ENCODE assay signal across 11 mouse cellular contexts in the genomic region with DNA sequence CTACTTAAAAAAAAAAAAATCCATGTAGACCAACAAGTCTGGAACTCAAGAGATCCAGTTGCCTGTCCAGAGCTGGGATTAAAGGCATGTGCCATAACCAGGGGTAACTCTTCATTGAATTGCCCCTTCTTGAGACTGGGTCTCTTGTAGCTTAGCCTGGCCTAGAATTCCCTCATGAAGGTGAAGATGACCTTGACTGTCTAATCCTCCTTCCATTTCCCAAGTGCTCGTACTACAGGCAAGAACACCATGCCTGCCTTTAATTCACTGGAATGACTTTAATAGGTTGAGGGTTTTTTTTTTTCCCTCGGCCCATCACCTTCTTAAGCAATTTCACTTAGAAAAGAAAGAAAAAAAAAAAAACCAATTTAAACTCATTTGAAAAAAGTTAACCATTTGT. TPM values are rescaled to one million over a fixed set of nuclear protein-coding genes. Genes with fewer than 3 reads are reported as not detected.
DNase-seq lines count a peak whose midpoint lies in the region; ATAC-seq and TF ChIP-seq lines count a peak whose summit lies in the region.
"Had no signal": no experiment of that assay in that cellular context is flagged by ENCODE, and none has a peak within 500 bp of the region (broad histone marks: within the 10 kb centered on the region; RNA-seq: fewer than 3 reads in every experiment).

No protein-coding gene starts in this region.

- no peaks in the 10 kb centered on the region for H3K36me3 ChIP-seq in heart, postnatal 0 days (replicated peaks; ENCODE audit: control insufficient read depth, insufficient read depth, low read length)
- no peaks in the 10 kb centered on the region for H3K36me3 ChIP-seq in hindbrain, embryonic 13.5 days
- H3K36me3 ChIP-seq in midbrain, embryonic 12.5 days, result no peaks in the 10 kb centered on the region
- H3K36me3 ChIP-seq: embryonic facial prominence, embryonic 12.5 days had no signal

- no peak overlapping the region for H3K9ac ChIP-seq in heart, postnatal 0 days (replicated peaks; ENCODE audit: low read depth, low read length)
- no peak overlapping the region; the same call in 1 of the 2 replicates for H3K9ac ChIP-seq in hindbrain, embryonic 13.5 days
- H3K9ac ChIP-seq in midbrain, embryonic 12.5 days (replicated peaks), result no peak overlapping the region

- peak overlapping the region; percentile 94 for H3K4me3 ChIP-seq in heart, postnatal 0 days (ENCODE audit: low read depth, low read length)
- no peak overlapping the region for H3K4me3 ChIP-seq in hindbrain, embryonic 13.5 days
- H3K4me3 ChIP-seq in midbrain, embryonic 12.5 days, result no peak overlapping the region

- H3K27me3 ChIP-seq in heart, postnatal 0 days (ENCODE audit: control insufficient read depth, insufficient read depth, low read length), result no peaks in the 10 kb centered on the region
- no peaks in the 10 kb centered on the region for H3K27me3 ChIP-seq in hindbrain, embryonic 13.5 days
- H3K27me3 ChIP-seq in midbrain, embryonic 12.5 days, result no peaks in the 10 kb centered on the region
- H3K27me3 ChIP-seq: embryonic facial prominence, embryonic 12.5 days; Patski had no signal

- H3K27ac ChIP-seq in heart, postnatal 0 days (ENCODE audit: low read depth), result peak overlapping the region; percentile 99
- H3K27ac ChIP-seq in hindbrain, embryonic 13.5 days, result no peak overlapping the region
- no peak overlapping the region for H3K27ac ChIP-seq in midbrain, embryonic 12.5 days (replicated peaks)

- no peak for TF ChIP-seq CTCF in heart, postnatal 0 days (IDR thresholded peaks at IDR 0.05; ENCODE audit: low read depth)

- ATAC-seq in heart, postnatal 0 days (ENCODE audit: insufficient read depth, low read depth), result no peak
- no peak for ATAC-seq in hindbrain, embryonic 13.5 days (ENCODE audit: low FRiP score)
- ATAC-seq in midbrain, embryonic 12.5 days (ENCODE audit: low FRiP score, low read depth), result no peak
- no peak for ATAC-seq in frontal cortex, adult (ENCODE audit: low TSS enrichment)

- no peak for TF ChIP-seq EP300 in heart, postnatal 0 days (IDR thresholded peaks at IDR 0.05; ENCODE audit: low read depth)

- H3K4me1 ChIP-seq in heart, postnatal 0 days (ENCODE audit: control insufficient read depth, insufficient read depth), result peaks cover 17% of the 10 kb centered on the region
- peaks cover 32% of the 10 kb centered on the region for H3K4me1 ChIP-seq in hindbrain, embryonic 13.5 days (replicated peaks)
- H3K4me1 ChIP-seq in midbrain, embryonic 12.5 days, result peaks cover 25% of the 10 kb centered on the region

- DNase-seq in heart, postnatal 0 days (ENCODE audit: low spot score), result no peak
- DNase-seq in heart, adult 18-20 months, result no peak
- peak; percentile 61 for DNase-seq in R1 (ENCODE audit: low read depth, low spot score)
- DNase-seq in ovary, postnatal 36 days (ENCODE audit: low spot score), result no peak
- no peak for DNase-seq in thymus, postnatal 36 days
- DNase-seq: lung, postnatal 4 days had no signal

- no peaks in the 10 kb centered on the region for H3K9me3 ChIP-seq in heart, postnatal 0 days (replicated peaks; ENCODE audit: control insufficient read depth, low read length)
- no peaks in the 10 kb centered on the region for H3K9me3 ChIP-seq in hindbrain, embryonic 13.5 days
- H3K9me3 ChIP-seq in midbrain, embryonic 12.5 days, result no peaks in the 10 kb centered on the region
- H3K9me3 ChIP-seq: embryonic facial prominence, embryonic 12.5 days had no signal

- peak overlapping the region; percentile 78 for H3K4me2 ChIP-seq in heart, postnatal 0 days (ENCODE audit: low read depth, low read length)
- H3K4me2 ChIP-seq in hindbrain, embryonic 13.5 days, result peak overlapping the region; percentile 90; the same call in 1 of the 2 replicates
- H3K4me2 ChIP-seq in midbrain, embryonic 12.5 days (replicated peaks), result peak overlapping the region; percentile 89; the same call in 1 of the 2 replicates

- WGBS in heart, postnatal 0 days, result 46% methylated on average over 2 of the region's 2 CpGs
- WGBS in hindbrain, embryonic 13.5 days, result 47% methylated on average over 2 of the region's 2 CpGs
- WGBS in midbrain, embryonic 12.5 days, result 59% methylated on average over 2 of the region's 2 CpGs

RNA-seq across cellular contexts. Expression of a gene that starts 0.7 kb away (rescaled TPM):
- total RNA-seq in heart, postnatal 0 days (2014; rRNA removed; ENCODE audit: low replicate concordance), result 41.2 and 53.7 TPM in 2 replicates
- 36.8 and 41.7 TPM in 2 replicates for polyA plus RNA-seq in heart, postnatal 0 days (2015; fragmentation: Nextera tagmentation; extraction: Ambion mirVana)
- 100 to 1,000 TPM; 137 to 154 TPM for total RNA-seq in heart, adult 18-20 months (2021)
- polyA plus RNA-seq in hindbrain, embryonic 13.5 days (2015; fragmentation: Nextera tagmentation; extraction: Ambion mirVana), result 60.9 and 68.3 TPM in 2 replicates
- polyA plus RNA-seq in midbrain, embryonic 12.5 days (2016; fragmentation: Nextera tagmentation; extraction: Ambion mirVana), result 68.1 and 77.6 TPM in 2 replicates

RNA-seq across cellular contexts. Expression of a gene that starts 50.0 kb away (rescaled TPM):
- total RNA-seq in heart, postnatal 0 days (2014; rRNA removed; ENCODE audit: low replicate concordance), result 32.9 and 38.0 TPM in 2 replicates
- 20.7 and 23.2 TPM in 2 replicates for polyA plus RNA-seq in heart, postnatal 0 days (2015; fragmentation: Nextera tagmentation; extraction: Ambion mirVana)
- total RNA-seq in heart, adult 18-20 months (2021), result 10 to 100 TPM; 26.5 to 28.9 TPM
- polyA plus RNA-seq in hindbrain, embryonic 13.5 days (2015; fragmentation: Nextera tagmentation; extraction: Ambion mirVana), result 44.3 and 44.5 TPM in 2 replicates
- polyA plus RNA-seq in midbrain, embryonic 12.5 days (2016; fragmentation: Nextera tagmentation; extraction: Ambion mirVana), result 49.0 and 51.5 TPM in 2 replicates

RNA-seq across cellular contexts. Expression of a gene that starts 50.1 kb away (rescaled TPM):
- 3.7 and 6.1 TPM in 2 replicates for total RNA-seq in heart, postnatal 0 days (2014; rRNA removed; ENCODE audit: low replicate concordance)
- 1.8 and 2.2 TPM in 2 replicates for polyA plus RNA-seq in heart, postnatal 0 days (2015; fragmentation: Nextera tagmentation; extraction: Ambion mirVana)
- total RNA-seq in heart, adult 18-20 months (2021), result 10 to 100 TPM; 25.4 to 27.5 TPM
- polyA plus RNA-seq in hindbrain, embryonic 13.5 days (2015; fragmentation: Nextera tagmentation; extraction: Ambion mirVana), result 1.7 and 1.9 TPM in 2 replicates
- 1.9 and 2.3 TPM in 2 replicates for polyA plus RNA-seq in midbrain, embryonic 12.5 days (2016; fragmentation: Nextera tagmentation; extraction: Ambion mirVana)
